Mouse (Mus musculus): ENCODE results near the gene Prss33.

Gene Prss33

GRCm38 (mm10) chr17:23823614-23824013 is 12.2 kb downstream of the Prss33 start:
- DNase-seq: no peak

GRCm38 (mm10) chr17:23823018-23823417 is 12.8 kb downstream of the Prss33 start:
- no peak for DNase-seq

- peak; percentile 25 for DNase-seq
Measured at GRCm38 (mm10) chr17:23822094-23822493, 13.8 kb downstream of the Prss33 start.

- no peak for DNase-seq
Measured at GRCm38 (mm10) chr17:23820731-23821130, 15.1 kb downstream of the Prss33 start.

GRCm38 (mm10) chr17:23819235-23819634 is 16.6 kb downstream of the Prss33 start:
- DNase-seq: peak; percentile 20

GRCm38 (mm10) chr17:23818579-23818978 is 17.3 kb downstream of the Prss33 start:
- no peak for DNase-seq

- DNase-seq: no peak
Measured at GRCm38 (mm10) chr17:23815641-23816040, 20.2 kb downstream of the Prss33 start.

GRCm38 (mm10) chr17:23807918-23808317 is 27.9 kb downstream of the Prss33 start:
- no peak for DNase-seq

- no peak for DNase-seq
Measured at GRCm38 (mm10) chr17:23806867-23807266, 29.0 kb downstream of the Prss33 start.

GRCm38 (mm10) chr17:23804426-23805085 is 31.3 kb downstream of the Prss33 start:
- DNase-seq: no peak

GRCm38 (mm10) chr17:23803366-23804041 is 32.4 kb downstream of the Prss33 start:
- DNase-seq: peak; percentile 78

- peak; percentile 98 for DNase-seq
Measured at GRCm38 (mm10) chr17:23802746-23803365, 33.0 kb downstream of the Prss33 start.

- DNase-seq: peak; percentile 74
Measured at GRCm38 (mm10) chr17:23801627-23802026, 34.2 kb downstream of the Prss33 start.

- no peak for DNase-seq
Measured at GRCm38 (mm10) chr17:23797316-23797715, 38.5 kb downstream of the Prss33 start.

GRCm38 (mm10) chr17:23795323-23795722 is 40.5 kb downstream of the Prss33 start:
- no peak for DNase-seq

GRCm38 (mm10) chr17:23791079-23791357 is 44.8 kb downstream of the Prss33 start:
- DNase-seq: no peak

- no peak for DNase-seq
Measured at GRCm38 (mm10) chr17:23790269-23791078, 45.4 kb downstream of the Prss33 start, which contains the start of gene Srrm2. Gene Srrm2, plus strand, starts transcription at chr17:23790532.

GRCm38 (mm10) chr17:23789749-23790268 is 46.0 kb downstream of the Prss33 start:
- DNase-seq: no peak

- no peak for DNase-seq
Measured at GRCm38 (mm10) chr17:23788973-23789372, 46.9 kb downstream of the Prss33 start.

GRCm38 (mm10) chr17:23786510-23786931 is 49.3 kb downstream of the Prss33 start:
- DNase-seq: peak; percentile 83

- peak; percentile 98 for DNase-seq
Measured at GRCm38 (mm10) chr17:23785561-23786471, 50.0 kb downstream of the Prss33 start, which contains the start of gene Flywch2. Gene Flywch2, minus strand, starts transcription at chr17:23786081.

GRCm38 (mm10) chr17:23783352-23783751 is 52.5 kb downstream of the Prss33 start:
- DNase-seq: no peak
